Mouse (Mus musculus): ENCODE measurements around the gene Sptan1. TPM values are rescaled to one million over a fixed set of nuclear protein-coding genes. Genes with fewer than 3 reads are reported as not detected.
A peak's percentile ranks its signal among the peaks of the same experiment; 100 is the strongest.

Sptan1 gene
- polyA plus RNA-seq (2014; fragmentation: Nextera tagmentation; extraction: Ambion mirVana): 194 and 196 TPM in 2 replicates

DNA sequence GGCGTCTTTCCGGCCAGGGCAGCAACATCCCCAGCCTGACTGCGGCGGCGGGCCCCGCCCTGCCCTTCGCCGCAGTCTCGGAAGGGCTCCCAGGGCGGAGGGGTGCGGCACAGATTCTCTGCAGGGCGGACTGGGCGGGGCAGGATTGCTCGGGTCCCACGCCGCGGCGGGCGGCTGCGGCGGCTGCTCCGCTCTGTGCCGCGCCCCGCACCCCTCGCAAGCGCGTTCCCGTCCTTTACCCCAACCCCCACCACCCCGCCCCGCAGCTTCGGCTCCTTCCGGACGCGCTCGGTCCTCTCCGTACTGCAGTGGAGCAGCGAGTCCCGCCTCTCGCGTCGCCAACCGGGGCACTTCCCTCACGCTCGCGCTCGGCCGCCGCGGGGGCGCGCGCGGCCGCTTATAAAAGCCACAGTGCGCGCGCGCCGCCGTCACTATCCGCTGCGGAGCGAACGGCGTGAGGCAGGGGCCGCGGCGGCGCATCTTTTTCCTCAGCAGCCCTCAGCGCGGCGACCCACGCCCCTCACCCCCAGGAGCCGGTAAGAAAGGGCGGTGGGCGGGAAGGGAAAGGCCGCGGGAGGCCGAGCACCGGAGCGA is at the start of gene Sptan1:
TSS of gene Sptan1 (plus strand) at position 311 of the 594 bp plus-strand sequence.
- H3K27me3 ChIP-seq (ENCODE audit: control insufficient read depth, insufficient read depth, low read length): no peaks in the 10 kb centered on the region
- under 1% methylated on average over 75 of the region's 82 CpGs for WGBS
- H3K27ac ChIP-seq (ENCODE audit: low read depth, low read length): peak within 1 kb of the TSS; percentile 74
- H3K9me3 ChIP-seq (ENCODE audit: control insufficient read depth, low read length): no peaks in the 10 kb centered on the region
- H3K4me3 ChIP-seq (ENCODE audit: low read depth, low read length): peak within 1 kb of the TSS; percentile 83
- H3K4me2 ChIP-seq (ENCODE audit: low read depth): peak within 1 kb of the TSS; percentile 55
- DNase-seq (ENCODE audit: low spot score) (peak; percentile 98), ATAC-seq (ENCODE audit: insufficient read depth, low FRiP score, low TSS enrichment) (peak; percentile 98)
- H3K9ac ChIP-seq (ENCODE audit: low read length): peak within 1 kb of the TSS; percentile 90
- peaks cover 24% of the 10 kb centered on the region for H3K4me1 ChIP-seq (ENCODE audit: control insufficient read depth, insufficient read depth, low read length)
- peaks cover 7% of the 10 kb centered on the region for H3K36me3 ChIP-seq (ENCODE audit: control insufficient read depth, insufficient read depth, low read length)

DNA sequence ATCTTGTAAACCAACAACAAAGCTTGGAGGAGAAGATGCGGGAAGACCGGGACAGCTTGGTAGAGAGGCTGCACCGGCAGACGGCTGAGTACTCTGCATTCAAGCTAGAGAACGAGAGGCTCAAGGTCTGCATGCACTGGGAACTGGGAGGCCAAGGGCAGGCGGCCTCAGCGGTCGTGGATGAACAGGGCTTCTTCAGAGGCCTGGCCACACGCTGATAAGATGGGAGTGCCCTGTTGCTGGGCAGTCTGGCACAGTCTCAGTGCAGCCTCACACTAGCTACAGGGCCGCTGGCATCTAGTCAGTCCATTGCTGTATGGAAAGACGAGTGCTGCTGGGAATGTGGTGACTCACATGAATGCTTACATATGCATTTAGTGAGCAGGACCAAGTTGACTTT is 47.7 kb upstream of the Sptan1 start:
- WGBS: 92% methylated on average over 11 of the region's 11 CpGs
- Histone ChIP-seq H3K4me1 (ENCODE audit: control insufficient read depth, insufficient read depth, low read length) (no peaks in the 10 kb centered on the region), H3K4me2 (ENCODE audit: low read depth) (no peak overlapping the region), H3K36me3 (ENCODE audit: control insufficient read depth, insufficient read depth, low read length) (peaks cover 40% of the 10 kb centered on the region), H3K9me3 (ENCODE audit: control insufficient read depth, low read length) (no peaks in the 10 kb centered on the region), H3K4me3 (ENCODE audit: low read depth, low read length) (no peak overlapping the region), H3K9ac (ENCODE audit: low read length) (no peak overlapping the region), H3K27me3 (ENCODE audit: control insufficient read depth, insufficient read depth, low read length) (no peaks in the 10 kb centered on the region), H3K27ac (ENCODE audit: low read depth, low read length) (no peak overlapping the region)
- ATAC-seq (ENCODE audit: insufficient read depth, low FRiP score, low TSS enrichment) (no peak), DNase-seq (ENCODE audit: low spot score) (no peak)

DNA sequence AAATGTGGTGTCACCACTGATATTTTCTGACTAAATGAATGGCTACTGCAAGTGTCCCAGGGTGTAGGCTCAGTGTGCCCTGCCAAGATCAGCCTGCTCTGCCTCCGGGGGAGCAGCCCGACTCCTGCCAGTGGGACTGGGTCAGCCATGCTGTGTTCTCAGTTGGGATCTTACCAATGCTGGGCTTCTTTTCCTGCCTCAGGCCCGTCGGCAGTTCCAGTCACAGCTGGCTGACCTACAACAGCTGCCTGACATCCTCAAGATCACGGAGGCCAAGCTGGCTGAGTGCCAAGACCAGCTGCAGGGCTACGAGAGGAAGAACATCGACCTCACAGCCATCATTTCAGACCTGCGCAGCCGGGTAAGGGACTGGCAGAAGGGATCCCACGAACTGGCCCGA is 43.3 kb upstream of the Sptan1 start:
- ATAC-seq (ENCODE audit: insufficient read depth, low FRiP score, low TSS enrichment): no peak
- no peak overlapping the region for H3K4me2 ChIP-seq (ENCODE audit: low read depth)
- H3K36me3 ChIP-seq (ENCODE audit: control insufficient read depth, insufficient read depth, low read length): peaks cover 46% of the 10 kb centered on the region
- no peak overlapping the region for H3K4me3 ChIP-seq (ENCODE audit: low read depth, low read length)
- 82% methylated on average over 11 of the region's 11 CpGs for WGBS
- no peaks in the 10 kb centered on the region for H3K4me1 ChIP-seq (ENCODE audit: control insufficient read depth, insufficient read depth, low read length)
- H3K9ac ChIP-seq (ENCODE audit: low read length): no peak overlapping the region
- H3K27me3 ChIP-seq (ENCODE audit: control insufficient read depth, insufficient read depth, low read length): no peaks in the 10 kb centered on the region
- no peak for DNase-seq (ENCODE audit: low spot score)
- H3K9me3 ChIP-seq (ENCODE audit: control insufficient read depth, low read length): no peaks in the 10 kb centered on the region
- no peak overlapping the region for H3K27ac ChIP-seq (ENCODE audit: low read depth, low read length)

DNA sequence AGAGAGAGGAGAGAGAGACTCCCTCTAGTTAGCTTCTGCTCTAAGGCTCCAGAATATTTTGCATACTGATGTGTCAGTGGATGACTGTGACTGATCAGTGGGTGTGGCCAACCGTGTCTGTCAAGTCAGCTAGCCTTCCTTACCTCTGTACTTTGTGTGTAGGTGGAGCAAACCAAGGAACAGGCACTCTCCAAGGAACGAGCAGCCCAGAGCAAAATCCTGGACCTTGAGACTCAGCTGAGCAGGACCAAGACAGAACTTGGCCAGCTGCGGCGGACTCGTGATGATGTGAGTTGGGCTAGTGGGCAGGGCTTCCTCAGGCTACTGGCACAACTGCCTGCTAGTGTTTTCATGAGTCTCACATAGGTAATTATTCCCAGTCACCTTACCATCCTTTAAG is 38.8 kb upstream of the Sptan1 start:
- Histone ChIP-seq H3K27ac (ENCODE audit: low read depth, low read length) (no peak overlapping the region), H3K9ac (ENCODE audit: low read length) (no peak overlapping the region), H3K36me3 (ENCODE audit: control insufficient read depth, insufficient read depth, low read length) (peaks cover 44% of the 10 kb centered on the region), H3K9me3 (ENCODE audit: control insufficient read depth, low read length) (no peaks in the 10 kb centered on the region), H3K27me3 (ENCODE audit: control insufficient read depth, insufficient read depth, low read length) (no peaks in the 10 kb centered on the region), H3K4me2 (ENCODE audit: low read depth) (no peak overlapping the region), H3K4me3 (ENCODE audit: low read depth, low read length) (no peak overlapping the region), H3K4me1 (ENCODE audit: control insufficient read depth, insufficient read depth, low read length) (no peaks in the 10 kb centered on the region)
- no peak for DNase-seq (ENCODE audit: low spot score)
- no peak for ATAC-seq (ENCODE audit: insufficient read depth, low FRiP score, low TSS enrichment)
- 95% methylated on average over 5 of the region's 5 CpGs for WGBS

DNA sequence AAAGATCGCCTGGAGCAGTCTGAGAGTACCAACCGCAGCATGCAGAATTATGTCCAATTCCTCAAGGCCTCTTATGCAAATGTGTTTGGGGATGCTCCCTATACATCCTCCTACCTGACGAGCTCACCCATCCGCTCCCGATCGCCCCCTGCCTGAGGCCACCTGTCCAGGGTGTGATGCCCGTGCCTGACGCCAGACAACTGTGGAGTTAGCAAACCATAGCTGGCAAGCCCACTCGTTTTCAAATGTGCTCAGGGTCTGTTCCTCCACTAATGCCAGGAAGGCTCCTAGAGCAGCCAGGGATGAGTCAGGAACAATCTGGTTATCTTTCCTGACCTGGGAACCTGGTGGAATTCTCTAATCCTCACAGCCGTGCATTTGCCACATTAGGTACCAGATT is 34.9 kb upstream of the Sptan1 start:
- H3K4me3 ChIP-seq (ENCODE audit: low read depth, low read length): no peak overlapping the region
- no peaks in the 10 kb centered on the region for H3K4me1 ChIP-seq (ENCODE audit: control insufficient read depth, insufficient read depth, low read length)
- WGBS: 89% methylated on average over 10 of the region's 10 CpGs
- no peaks in the 10 kb centered on the region for H3K27me3 ChIP-seq (ENCODE audit: control insufficient read depth, insufficient read depth, low read length)
- no peak overlapping the region for H3K27ac ChIP-seq (ENCODE audit: low read depth, low read length)
- no peaks in the 10 kb centered on the region for H3K9me3 ChIP-seq (ENCODE audit: control insufficient read depth, low read length)
- H3K36me3 ChIP-seq (ENCODE audit: control insufficient read depth, insufficient read depth, low read length): peaks cover 22% of the 10 kb centered on the region
- no peak overlapping the region for H3K9ac ChIP-seq (ENCODE audit: low read length)
- DNase-seq (ENCODE audit: low spot score) (no peak), ATAC-seq (ENCODE audit: insufficient read depth, low FRiP score, low TSS enrichment) (no peak)
- H3K4me2 ChIP-seq (ENCODE audit: low read depth): no peak overlapping the region

DNA sequence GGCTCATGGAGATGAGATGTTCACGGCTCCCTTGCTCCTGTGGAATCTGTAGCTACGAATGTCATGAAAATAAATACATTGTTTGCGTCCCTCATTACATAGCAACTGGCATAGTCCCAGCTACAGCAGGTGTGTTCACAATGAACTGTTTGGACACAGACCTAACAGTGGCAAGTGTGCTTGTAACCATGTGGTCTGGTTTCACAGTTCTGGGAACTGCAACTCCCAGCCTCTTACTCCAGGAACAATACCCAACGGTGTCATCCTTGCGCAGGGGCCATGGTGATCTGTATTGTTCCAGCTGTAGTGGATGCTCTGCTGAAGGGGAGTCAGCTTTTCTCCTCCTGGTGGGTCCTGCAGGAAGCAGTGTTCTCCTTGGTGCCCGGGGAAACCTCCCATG is 34.2 kb upstream of the Sptan1 start:
- Histone ChIP-seq H3K36me3 (ENCODE audit: control insufficient read depth, insufficient read depth, low read length) (peaks cover 15% of the 10 kb centered on the region), H3K27me3 (ENCODE audit: control insufficient read depth, insufficient read depth, low read length) (no peaks in the 10 kb centered on the region), H3K9ac (ENCODE audit: low read length) (no peak overlapping the region), H3K4me1 (ENCODE audit: control insufficient read depth, insufficient read depth, low read length) (peaks cover 4% of the 10 kb centered on the region; the same call in 1 of the 2 replicates), H3K4me3 (ENCODE audit: low read depth, low read length) (no peak overlapping the region), H3K4me2 (ENCODE audit: low read depth) (no peak overlapping the region), H3K27ac (ENCODE audit: low read depth, low read length) (no peak overlapping the region), H3K9me3 (ENCODE audit: control insufficient read depth, low read length) (no peaks in the 10 kb centered on the region)
- WGBS: 89% methylated on average over 6 of the region's 6 CpGs
- no peak for DNase-seq (ENCODE audit: low spot score)
- ATAC-seq (ENCODE audit: insufficient read depth, low FRiP score, low TSS enrichment): no peak

DNA sequence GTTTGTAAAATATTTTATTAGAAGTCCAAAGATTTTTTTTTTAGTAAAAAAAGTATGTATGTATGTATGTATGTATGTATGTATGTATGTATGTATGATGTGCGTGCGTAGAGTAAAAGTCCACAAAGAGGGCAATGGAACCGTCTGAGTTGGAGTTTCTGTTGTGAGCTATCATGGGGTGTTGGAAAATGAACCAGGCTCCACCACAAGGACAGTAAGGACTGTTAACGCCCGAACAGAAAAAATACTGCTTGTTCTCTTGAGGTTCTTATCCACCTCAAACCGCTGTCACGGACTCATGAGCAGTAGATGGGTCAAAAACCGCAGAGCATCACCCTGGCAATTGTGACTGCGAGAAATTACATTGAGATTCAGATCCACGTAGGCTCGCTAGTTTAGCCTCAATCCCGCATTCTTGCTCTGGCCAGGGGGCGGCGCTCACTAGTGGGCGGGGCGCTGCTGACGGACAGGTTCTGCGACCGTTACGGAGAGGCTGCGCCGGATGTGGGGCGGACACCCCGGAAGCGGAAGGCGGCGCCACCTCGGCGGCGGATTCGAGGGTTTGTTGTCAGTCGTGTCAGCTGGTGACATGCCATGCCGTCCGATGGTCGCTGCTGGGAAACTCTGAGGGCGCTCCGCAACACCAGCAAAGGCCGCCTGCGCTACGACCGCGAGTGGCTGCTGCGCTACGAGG is 30.3 kb upstream of the Sptan1 start, which contains the start of gene Gle1:
TSS of gene Gle1 (plus strand) at position 521 of the 694 bp plus-strand sequence.
- Histone ChIP-seq H3K27ac (ENCODE audit: low read depth, low read length) (no peak within 1 kb of the TSS), H3K36me3 (ENCODE audit: control insufficient read depth, insufficient read depth, low read length) (peaks cover 14% of the 10 kb centered on the region), H3K27me3 (ENCODE audit: control insufficient read depth, insufficient read depth, low read length) (no peaks in the 10 kb centered on the region), H3K4me1 (ENCODE audit: control insufficient read depth, insufficient read depth, low read length) (peaks cover 4% of the 10 kb centered on the region; the same call in 1 of the 2 replicates), H3K4me2 (ENCODE audit: low read depth) (peak within 1 kb of the TSS; percentile 65), H3K9me3 (ENCODE audit: control insufficient read depth, low read length) (no peaks in the 10 kb centered on the region), H3K4me3 (ENCODE audit: low read depth, low read length) (peak within 1 kb of the TSS; percentile 86), H3K9ac (ENCODE audit: low read length) (peak within 1 kb of the TSS; percentile 57)
- WGBS: 4% methylated on average over 44 of the region's 44 CpGs
- ATAC-seq (ENCODE audit: insufficient read depth, low FRiP score, low TSS enrichment): peak; percentile 87
- DNase-seq (ENCODE audit: low spot score): peak; percentile 97

DNA sequence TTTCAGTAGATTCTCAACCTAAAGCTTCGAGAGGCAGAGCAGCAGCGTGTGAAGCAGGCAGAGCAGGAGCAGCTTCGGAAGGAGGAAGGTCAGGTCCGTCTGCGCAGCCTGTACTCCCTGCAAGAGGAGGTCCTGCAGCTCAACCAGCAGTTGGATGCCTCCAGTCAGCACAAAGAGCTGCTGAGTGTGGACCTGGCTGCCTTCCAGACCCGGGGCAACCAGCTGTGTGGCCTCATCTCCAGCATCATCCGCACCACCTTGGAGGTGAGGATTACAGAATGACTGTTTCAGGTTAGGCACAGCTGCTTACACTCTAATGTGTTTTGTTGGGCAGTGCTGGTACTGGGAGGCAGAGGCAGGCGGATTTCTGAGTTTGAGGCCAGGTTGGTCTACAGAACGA is 25.3 kb upstream of the Sptan1 start:
- no peak overlapping the region for H3K4me3 ChIP-seq (ENCODE audit: low read depth, low read length)
- H3K9me3 ChIP-seq (ENCODE audit: control insufficient read depth, low read length): no peaks in the 10 kb centered on the region
- no peaks in the 10 kb centered on the region for H3K27me3 ChIP-seq (ENCODE audit: control insufficient read depth, insufficient read depth, low read length)
- no peak overlapping the region for H3K27ac ChIP-seq (ENCODE audit: low read depth, low read length)
- DNase-seq (ENCODE audit: low spot score): no peak
- H3K4me2 ChIP-seq (ENCODE audit: low read depth): no peak overlapping the region
- 95% methylated on average over 9 of the region's 9 CpGs for WGBS
- ATAC-seq (ENCODE audit: insufficient read depth, low FRiP score, low TSS enrichment): no peak
- H3K9ac ChIP-seq (ENCODE audit: low read length): no peak overlapping the region
- peaks cover 4% of the 10 kb centered on the region; the same call in 1 of the 2 replicates for H3K4me1 ChIP-seq (ENCODE audit: control insufficient read depth, insufficient read depth, low read length)
- peaks cover 22% of the 10 kb centered on the region for H3K36me3 ChIP-seq (ENCODE audit: control insufficient read depth, insufficient read depth, low read length)

DNA sequence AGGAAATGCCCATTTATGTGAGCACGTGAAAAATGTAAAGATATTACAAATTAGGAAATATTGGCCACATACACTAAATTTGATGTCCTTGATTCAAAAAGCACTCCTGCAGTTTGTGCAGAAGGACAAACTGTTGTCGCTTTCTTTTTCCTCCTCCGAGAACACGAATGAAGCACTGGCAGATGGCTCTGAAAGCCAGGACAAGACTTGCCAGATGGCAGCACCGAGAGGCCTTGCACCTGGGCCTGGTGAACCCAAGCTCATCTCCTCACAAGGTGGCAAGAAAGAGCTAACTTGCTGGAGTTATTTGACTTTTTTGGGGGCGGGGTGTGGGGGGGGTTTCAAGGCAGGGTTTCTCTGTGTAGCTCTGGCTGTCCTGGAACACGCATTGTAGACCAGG is 24.5 kb upstream of the Sptan1 start:
- WGBS: 92% methylated on average over 7 of the region's 7 CpGs
- Histone ChIP-seq H3K9ac (ENCODE audit: low read length) (no peak overlapping the region), H3K4me1 (ENCODE audit: control insufficient read depth, insufficient read depth, low read length) (peaks cover 4% of the 10 kb centered on the region; the same call in 1 of the 2 replicates), H3K4me3 (ENCODE audit: low read depth, low read length) (no peak overlapping the region), H3K36me3 (ENCODE audit: control insufficient read depth, insufficient read depth, low read length) (peaks cover 23% of the 10 kb centered on the region), H3K27me3 (ENCODE audit: control insufficient read depth, insufficient read depth, low read length) (no peaks in the 10 kb centered on the region), H3K27ac (ENCODE audit: low read depth, low read length) (no peak overlapping the region), H3K4me2 (ENCODE audit: low read depth) (no peak overlapping the region), H3K9me3 (ENCODE audit: control insufficient read depth, low read length) (no peaks in the 10 kb centered on the region)
- DNase-seq (ENCODE audit: low spot score) (no peak), ATAC-seq (ENCODE audit: insufficient read depth, low FRiP score, low TSS enrichment) (no peak)
